Mouse (Mus musculus) limb, embryonic 13.5 days (tissue): ENCODE measurements at regions not wholly inside any gene's neighbourhood (a gene's known extent, or its start where the extent isn't known, plus 50 kb on each side); places are given as distances from the start of the nearest gene placed in this dataset.

Source experiments
- ATAC-seq: fragments of 200-750 bp; cut with Nextera tagmentation; 2 replicates; pipeline ENCODE4 v1.8.0; 2017; ENCODE audit warnings: low read depth, moderate number of reproducible peaks, moderate TSS enrichment; ENCODE audit not compliant: low FRiP score
- H3K27ac ChIP-seq: fragments of 300-500 bp; sonication (generic); 2 replicates; pipeline ENCODE4 v1.5.1; 2015; ENCODE audit warnings: inconsistent platforms, mild to moderate bottlenecking, moderate library complexity
- H3K27me3 ChIP-seq: fragments of 300-500 bp; sonication (generic); 2 replicates; pipeline ENCODE4 v1.6.1; 2015; ENCODE audit warnings: mild to moderate bottlenecking, inconsistent platforms
- H3K36me3 ChIP-seq: fragments of 300-500 bp; sonication (generic); 2 replicates; pipeline ENCODE4 v1.6.1; 2015; ENCODE audit warnings: inconsistent platforms, mild to moderate bottlenecking, moderate library complexity
- H3K4me1 ChIP-seq: fragments of 300-500 bp; sonication (generic); 2 replicates; pipeline ENCODE4 v1.6.1; 2015; ENCODE audit warnings: inconsistent platforms
- H3K4me2 ChIP-seq: fragments of 300-500 bp; sonication (generic); replicated peaks from 2 replicates; pipeline ENCODE4 v1.6.1; 2015; ENCODE audit warnings: inconsistent platforms, mild to moderate bottlenecking, moderate library complexity
- H3K4me3 ChIP-seq: fragments of 300-500 bp; sonication (generic); 2 replicates; pipeline ENCODE4 v1.5.1; 2015; ENCODE audit warnings: moderate library complexity, mild to moderate bottlenecking, inconsistent platforms
- H3K9ac ChIP-seq: fragments of 300-500 bp; sonication (generic); 2 replicates; pipeline ENCODE4 v1.6.1; 2015; ENCODE audit warnings: mild to moderate bottlenecking, inconsistent platforms
- H3K9me3 ChIP-seq: fragments of 300-500 bp; sonication (generic); 2 replicates; pipeline ENCODE4 v1.6.1; 2016; ENCODE audit warnings: inconsistent platforms
- WGBS: fragments of 180-500 bp; shearing (Covaris S2); methylation state at CpG from one replicate; pipeline ENCODE4 v1.1.7; 2015; 5-methylcytosine and 5-hydroxymethylcytosine counted together

- H3K27me3 ChIP-seq = peaks cover 65% of the 10 kb centered on the region
- H3K4me1 ChIP-seq = peaks cover 27% of the 10 kb centered on the region
- no peak for ATAC-seq
- H3K9me3 ChIP-seq = no peaks in the 10 kb centered on the region
- WGBS = 34% methylated on average over 13 of the region's 13 CpGs
- H3K4me3 ChIP-seq = no peak overlapping the region
- 0 out of 2 replicates have a peak overlapping the region, but pooled peaks have one; percentile 10 for H3K27ac ChIP-seq
- H3K4me2 ChIP-seq = no peak overlapping the region
- no peaks in the 10 kb centered on the region for H3K36me3 ChIP-seq
- H3K9ac ChIP-seq = no peak overlapping the region
These were observed 52.1 kb upstream of the Dlx4 start for GRCm38 (mm10) chr11:95198196-95198595.

GRCm38 (mm10) chr11:95200971-95201370, 54.9 kb upstream of the Dlx4 start:
- Histone ChIP-seq H3K27ac (no peak overlapping the region), H3K4me1 (peaks cover 37% of the 10 kb centered on the region), H3K4me3 (no peak overlapping the region), H3K9me3 (no peaks in the 10 kb centered on the region), H3K36me3 (no peaks in the 10 kb centered on the region), H3K4me2 (no peak overlapping the region), H3K27me3 (peaks cover 71% of the 10 kb centered on the region), H3K9ac (no peak overlapping the region)
- no peak for ATAC-seq
- WGBS = 54% methylated on average over 3 of the region's 3 CpGs

GRCm38 (mm10) chr11:95210185-95211030, 50.9 kb upstream of the Tac4 start:
- 1% methylated on average over 21 of the region's 22 CpGs for WGBS
- H3K4me1 ChIP-seq = peaks cover 57% of the 10 kb centered on the region
- H3K9ac ChIP-seq = peak overlapping the region; percentile 45

GRCm38 (mm10) chr11:95211031-95211425, 50.3 kb upstream of the Tac4 start:
- ATAC-seq = no peak
- Histone ChIP-seq H3K27me3 (peaks cover 18% of the 10 kb centered on the region), H3K9ac (peak overlapping the region; percentile 48; the same call in 1 of the 2 replicates), H3K27ac (peak overlapping the region; percentile 80; the same call in 1 of the 2 replicates), H3K4me3 (peak overlapping the region; percentile 34; the same call in 1 of the 2 replicates), H3K9me3 (no peaks in the 10 kb centered on the region), H3K4me1 (peaks cover 51% of the 10 kb centered on the region), H3K36me3 (no peaks in the 10 kb centered on the region), H3K4me2 (peak overlapping the region; percentile 66)
- 7% methylated on average over 5 of the region's 5 CpGs for WGBS

More at GRCm38 (mm10) chr11:95210185-95211030, 50.9 kb upstream of the Tac4 start:
- ATAC-seq = peak; percentile 90
- no peaks in the 10 kb centered on the region for H3K36me3 ChIP-seq
- H3K4me3 ChIP-seq = peak overlapping the region; percentile 34
- no peaks in the 10 kb centered on the region for H3K9me3 ChIP-seq
- peak overlapping the region; percentile 80 for H3K27ac ChIP-seq
- peaks cover 12% of the 10 kb centered on the region for H3K27me3 ChIP-seq
- peak overlapping the region; percentile 66 for H3K4me2 ChIP-seq
